Mouse (Mus musculus): ENCODE results near the gene Gm20388. TPM values are rescaled to one million over a fixed set of nuclear protein-coding genes. Genes with fewer than 3 reads are reported as not detected.
A peak's percentile ranks its signal among the peaks of the same experiment; 100 is the strongest.

Gm20388 gene
- polyA plus RNA-seq, 1 experiment: 49.7 TPM

DNA sequence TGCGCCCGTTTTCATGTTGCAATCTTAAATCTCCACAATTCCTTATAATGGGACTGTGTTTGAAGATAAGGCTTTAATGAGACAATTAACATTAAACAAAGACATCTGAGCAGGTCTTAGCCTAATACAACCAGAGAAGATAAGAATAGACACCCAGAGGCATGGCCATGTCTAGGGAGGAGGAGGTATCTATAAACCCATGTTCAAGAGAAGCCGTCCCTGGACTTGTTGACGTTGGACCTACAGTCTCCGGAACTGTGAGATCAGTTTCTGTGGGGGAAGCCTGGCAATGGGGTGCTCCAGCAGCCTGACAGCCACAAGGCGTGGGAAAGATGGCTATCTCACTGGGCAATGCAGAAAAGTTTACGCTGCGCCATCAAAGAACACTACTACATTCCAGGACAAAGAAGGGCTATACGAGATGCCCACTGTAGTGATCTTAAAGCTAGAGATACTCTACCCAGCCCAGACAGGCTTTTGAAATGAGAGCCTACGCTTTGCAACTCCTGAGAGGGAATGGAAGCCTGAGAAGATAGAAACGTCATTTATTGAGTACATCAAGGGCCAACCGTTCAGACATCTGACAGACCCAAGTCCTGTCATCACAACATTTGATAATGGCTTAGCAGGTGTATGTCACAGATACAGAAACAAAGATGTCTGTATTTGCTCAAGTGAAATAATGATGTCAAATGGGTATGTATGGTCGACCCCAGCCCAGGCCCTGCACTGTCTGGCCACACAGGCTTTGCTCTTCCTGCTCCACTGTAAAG, 4079.8 kb downstream of the Gm20388 start:
- DNase-seq: no peak
- Histone ChIP-seq H3K4me3 (ENCODE audit: insufficient read depth, low read depth, low read length) (no peak overlapping the region), H3K27ac (ENCODE audit: insufficient read depth, low read depth, low read length) (no peak overlapping the region), H3K27me3 (replicated peaks; ENCODE audit: control insufficient read depth, insufficient read depth, low read length) (no peaks in the 10 kb centered on the region), H3K36me3 (ENCODE audit: control insufficient read depth, insufficient read depth, low read length) (no peaks in the 10 kb centered on the region), H3K4me1 (ENCODE audit: control insufficient read depth, insufficient read depth, low read length) (no peaks in the 10 kb centered on the region)
- TF ChIP-seq CTCF (conservative IDR thresholded peaks at IDR 0.05; ENCODE audit: insufficient read depth, insufficient read length, low read depth, low read length) (no peak), POLR2A (IDR thresholded peaks at IDR 0.05; ENCODE audit: low read depth, low read length) (no peak)
- WGBS: 90% methylated on average over 13 of the region's 13 CpGs

DNA sequence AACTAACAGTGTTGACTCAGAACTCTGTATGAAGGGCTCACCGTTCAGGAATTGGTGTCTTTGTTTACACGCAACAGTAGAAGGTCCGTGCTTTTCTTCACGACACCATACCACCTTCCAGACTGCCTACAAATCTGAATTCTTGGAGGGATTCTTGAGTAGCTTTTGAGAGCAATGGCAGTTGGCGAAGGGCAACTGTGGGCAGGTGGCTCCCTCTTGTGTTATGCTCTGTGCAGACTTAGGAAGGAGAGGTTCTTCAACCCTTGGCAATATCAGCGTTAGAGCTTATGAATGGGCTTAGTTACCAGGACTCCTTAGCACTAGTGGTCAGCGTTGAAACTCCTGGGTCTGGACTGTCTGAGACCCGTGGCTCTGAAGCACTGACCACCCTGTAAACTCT, 4081.9 kb downstream of the Gm20388 start:
- TF ChIP-seq CTCF (conservative IDR thresholded peaks at IDR 0.05; ENCODE audit: insufficient read depth, insufficient read length, low read depth, low read length) (peak; percentile 70), POLR2A (IDR thresholded peaks at IDR 0.05; ENCODE audit: low read depth, low read length) (no peak)
- no peak overlapping the region for H3K4me3 ChIP-seq (ENCODE audit: insufficient read depth, low read depth, low read length)
- no peak overlapping the region for H3K27ac ChIP-seq (ENCODE audit: insufficient read depth, low read depth, low read length)
- 79% methylated on average over 8 of the region's 8 CpGs for whole genome bisulfite sequencing
- no peaks in the 10 kb centered on the region for H3K27me3 ChIP-seq (replicated peaks; ENCODE audit: control insufficient read depth, insufficient read depth, low read length)
- DNase-seq: no peak
- H3K36me3 ChIP-seq (ENCODE audit: control insufficient read depth, insufficient read depth, low read length): peaks cover 2% of the 10 kb centered on the region; the same call in 1 of the 2 replicates
- no peaks in the 10 kb centered on the region for H3K4me1 ChIP-seq (ENCODE audit: control insufficient read depth, insufficient read depth, low read length)

DNA sequence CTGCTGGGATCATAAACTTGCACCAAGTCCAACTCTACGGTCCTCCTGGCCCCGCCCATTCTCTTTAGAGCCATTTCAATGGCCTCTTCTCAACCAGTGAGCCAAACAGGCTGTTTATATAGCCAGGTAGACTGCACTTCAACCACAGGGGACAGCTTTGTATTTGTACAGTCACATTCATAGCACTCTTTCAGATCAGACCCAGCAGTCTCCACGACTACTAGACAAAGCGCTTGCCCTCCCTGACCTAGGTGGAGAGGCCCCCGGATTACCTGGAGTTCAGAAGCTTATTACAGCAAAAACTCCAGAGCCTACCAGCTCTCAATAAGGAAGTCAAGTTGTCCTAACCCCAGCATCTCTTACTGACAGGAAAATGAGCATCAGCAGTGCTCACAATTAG, 4083.0 kb downstream of the Gm20388 start:
- peaks cover 2% of the 10 kb centered on the region; the same call in 1 of the 2 replicates for H3K36me3 ChIP-seq (ENCODE audit: control insufficient read depth, insufficient read depth, low read length)
- TF ChIP-seq POLR2A (IDR thresholded peaks at IDR 0.05; ENCODE audit: low read depth, low read length): no peak
- no peak for TF ChIP-seq CTCF (conservative IDR thresholded peaks at IDR 0.05; ENCODE audit: insufficient read depth, insufficient read length, low read depth, low read length)
- no peaks in the 10 kb centered on the region for H3K27me3 ChIP-seq (replicated peaks; ENCODE audit: control insufficient read depth, insufficient read depth, low read length)
- WGBS: 90% methylated on average over 5 of the region's 5 CpGs
- no peaks in the 10 kb centered on the region for H3K4me1 ChIP-seq (ENCODE audit: control insufficient read depth, insufficient read depth, low read length)
- H3K4me3 ChIP-seq (ENCODE audit: insufficient read depth, low read depth, low read length): no peak overlapping the region
- H3K27ac ChIP-seq (ENCODE audit: insufficient read depth, low read depth, low read length): no peak overlapping the region
- no peak for DNase-seq

DNA sequence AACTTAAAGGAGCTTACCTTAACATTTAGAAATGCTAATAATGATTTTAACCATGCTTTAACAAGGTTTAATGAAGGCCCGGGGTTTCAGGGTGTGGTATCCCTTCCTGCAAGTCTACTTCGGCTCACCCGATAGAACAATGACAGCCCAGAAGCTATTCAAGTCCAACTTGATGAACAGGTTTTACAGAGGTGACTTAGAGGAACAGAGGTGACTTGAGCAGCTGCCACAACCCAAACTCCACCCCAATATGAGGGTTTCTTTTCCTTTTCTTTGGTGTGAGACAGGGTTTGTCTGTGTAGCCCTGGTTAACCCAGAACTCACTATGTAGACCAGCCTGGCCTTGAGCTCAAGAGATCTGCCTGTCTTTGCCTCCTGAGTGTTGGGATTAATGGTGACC, 4083.4 kb downstream of the Gm20388 start:
- TF ChIP-seq POLR2A (IDR thresholded peaks at IDR 0.05; ENCODE audit: low read depth, low read length): no peak
- no peak for TF ChIP-seq CTCF (conservative IDR thresholded peaks at IDR 0.05; ENCODE audit: insufficient read depth, insufficient read length, low read depth, low read length)
- 79% methylated on average over 3 of the region's 3 CpGs for WGBS
- Histone ChIP-seq H3K4me1 (ENCODE audit: control insufficient read depth, insufficient read depth, low read length) (no peaks in the 10 kb centered on the region), H3K27me3 (replicated peaks; ENCODE audit: control insufficient read depth, insufficient read depth, low read length) (no peaks in the 10 kb centered on the region), H3K36me3 (ENCODE audit: control insufficient read depth, insufficient read depth, low read length) (peaks cover 2% of the 10 kb centered on the region; the same call in 1 of the 2 replicates), H3K4me3 (ENCODE audit: insufficient read depth, low read depth, low read length) (no peak overlapping the region), H3K27ac (ENCODE audit: insufficient read depth, low read depth, low read length) (no peak overlapping the region)
- DNase-seq: no peak

DNA sequence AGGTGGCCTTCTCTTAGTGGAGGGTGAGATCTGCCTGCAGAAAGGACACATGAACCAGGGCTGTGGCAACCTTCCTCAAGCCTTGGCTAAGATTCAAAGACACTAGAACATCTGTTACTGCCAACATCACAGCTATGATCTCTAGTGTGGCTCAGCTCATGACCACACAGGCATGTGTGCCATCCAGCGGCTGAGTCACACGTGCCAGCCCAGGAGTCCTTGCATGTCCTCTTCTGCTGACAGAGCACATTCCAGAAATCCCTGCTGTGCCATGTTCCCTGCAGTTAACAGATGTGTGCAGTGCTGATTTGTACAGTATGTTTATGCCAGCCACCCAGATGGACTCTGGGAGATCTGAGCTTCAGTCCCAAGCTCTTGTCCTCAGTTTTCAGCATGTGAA, 4088.9 kb downstream of the Gm20388 start:
- no peaks in the 10 kb centered on the region for H3K27me3 ChIP-seq (replicated peaks; ENCODE audit: control insufficient read depth, insufficient read depth, low read length)
- no peaks in the 10 kb centered on the region for H3K4me1 ChIP-seq (ENCODE audit: control insufficient read depth, insufficient read depth, low read length)
- H3K27ac ChIP-seq (ENCODE audit: insufficient read depth, low read depth, low read length): no peak overlapping the region
- no peak for TF ChIP-seq CTCF (conservative IDR thresholded peaks at IDR 0.05; ENCODE audit: insufficient read depth, insufficient read length, low read depth, low read length)
- no peak for TF ChIP-seq POLR2A (IDR thresholded peaks at IDR 0.05; ENCODE audit: low read depth, low read length)
- DNase-seq: peak; percentile 5
- WGBS: 51% methylated on average over 2 of the region's 2 CpGs
- no peak overlapping the region for H3K4me3 ChIP-seq (ENCODE audit: insufficient read depth, low read depth, low read length)
- H3K36me3 ChIP-seq (ENCODE audit: control insufficient read depth, insufficient read depth, low read length): peaks cover 2% of the 10 kb centered on the region; the same call in 1 of the 2 replicates

DNA sequence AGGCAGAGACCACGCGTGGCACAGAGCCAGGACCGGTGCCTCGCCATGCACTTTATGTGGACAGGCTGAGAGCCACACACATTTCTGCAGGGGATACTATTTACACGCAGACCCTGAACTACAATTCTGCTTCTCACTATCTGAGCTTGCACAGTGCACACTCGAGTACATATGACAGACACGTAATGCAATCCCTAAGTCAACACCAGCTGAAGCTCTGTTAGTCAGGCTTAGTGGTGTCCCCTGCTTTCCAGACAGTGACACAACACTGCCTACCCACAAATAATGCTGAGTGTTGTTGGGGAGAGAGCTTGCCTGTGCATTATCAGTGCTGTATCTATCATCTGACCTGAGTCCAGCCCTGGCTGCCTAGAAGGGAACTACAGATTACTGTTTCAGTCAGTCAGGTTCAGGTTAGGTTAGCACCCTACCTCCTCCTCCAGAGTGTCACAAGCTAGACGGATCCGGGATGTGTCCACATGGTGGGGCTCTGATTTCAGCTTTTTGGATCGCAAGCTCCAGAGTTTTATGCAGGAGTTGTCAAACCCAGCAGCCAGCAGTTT, 4092.0 kb downstream of the Gm20388 start:
- Histone ChIP-seq H3K27ac (ENCODE audit: insufficient read depth, low read depth, low read length) (no peak overlapping the region), H3K27me3 (replicated peaks; ENCODE audit: control insufficient read depth, insufficient read depth, low read length) (no peaks in the 10 kb centered on the region), H3K36me3 (ENCODE audit: control insufficient read depth, insufficient read depth, low read length) (no peaks in the 10 kb centered on the region; the same call in 1 of the 2 replicates), H3K4me1 (ENCODE audit: control insufficient read depth, insufficient read depth, low read length) (no peaks in the 10 kb centered on the region), H3K4me3 (ENCODE audit: insufficient read depth, low read depth, low read length) (no peak overlapping the region)
- DNase-seq: no peak
- TF ChIP-seq POLR2A (IDR thresholded peaks at IDR 0.05; ENCODE audit: low read depth, low read length): no peak
- TF ChIP-seq CTCF (conservative IDR thresholded peaks at IDR 0.05; ENCODE audit: insufficient read depth, insufficient read length, low read depth, low read length): no peak
- 80% methylated on average over 10 of the region's 10 CpGs for WGBS

DNA sequence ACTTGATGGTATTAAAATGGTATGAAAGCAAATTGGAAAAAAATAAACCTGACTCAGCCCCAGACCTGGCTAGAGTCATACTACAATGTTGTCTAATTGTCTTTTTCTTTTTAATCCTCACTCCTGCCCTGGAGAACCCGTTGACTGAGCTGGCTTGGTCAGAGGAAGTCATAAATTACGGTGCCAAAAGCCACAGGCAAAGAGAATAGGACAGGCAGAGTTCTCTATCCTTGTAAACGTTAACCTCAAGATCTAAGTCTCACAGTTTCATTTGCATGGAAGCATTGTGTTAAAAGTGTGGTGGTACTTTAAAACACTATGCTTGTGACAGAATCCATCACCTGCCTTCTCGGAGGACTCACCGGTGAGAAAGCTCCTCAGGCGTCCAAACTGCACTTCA, 4097.2 kb downstream of the Gm20388 start:
- WGBS: 40% methylated on average over 6 of the region's 6 CpGs
- no peak for DNase-seq
- H3K4me3 ChIP-seq (ENCODE audit: insufficient read depth, low read depth, low read length): no peak overlapping the region
- H3K36me3 ChIP-seq (ENCODE audit: control insufficient read depth, insufficient read depth, low read length): no peaks in the 10 kb centered on the region; the same call in 1 of the 2 replicates
- no peaks in the 10 kb centered on the region for H3K27me3 ChIP-seq (replicated peaks; ENCODE audit: control insufficient read depth, insufficient read depth, low read length)
- H3K27ac ChIP-seq (ENCODE audit: insufficient read depth, low read depth, low read length): no peak overlapping the region
- TF ChIP-seq POLR2A (IDR thresholded peaks at IDR 0.05; ENCODE audit: low read depth, low read length): no peak
- no peak for TF ChIP-seq CTCF (conservative IDR thresholded peaks at IDR 0.05; ENCODE audit: insufficient read depth, insufficient read length, low read depth, low read length)
- no peaks in the 10 kb centered on the region for H3K4me1 ChIP-seq (ENCODE audit: control insufficient read depth, insufficient read depth, low read length)

Data from kidney, adult 2 months (tissue).